Mouse (Mus musculus): Measurements from ENCODE around the gene Tmem235.

GRCm38 (mm10) chr11:117855975-117856374 is 4.6 kb upstream of the Tmem235 start:
- TF ChIP-seq CTCF (IDR thresholded peaks at IDR 0.05; ENCODE audit: control insufficient read depth, insufficient read depth, low read length), result no peak
- no peak for TF ChIP-seq POLR2A (IDR thresholded peaks at IDR 0.05; ENCODE audit: borderline replicate concordance, control insufficient read depth, low read depth, low read length)
